Mouse (Mus musculus) stomach, embryonic 16.5 days (tissue): ENCODE measurements at regions not wholly inside any gene's neighbourhood (a gene's known extent, or its start where the extent isn't known, plus 50 kb on each side); places are given as distances from the start of the nearest gene placed in this dataset.
"Not testable (repeated sequence)": the region's sequence is repeated elsewhere in the genome, so short reads cannot be mapped to it uniquely, and the experiment has no call there.

Experiments used
- ATAC-seq: fragments of 200-750 bp; cut with Nextera tagmentation; 2 replicates; pipeline ENCODE4 v1.8.0; 2017; ENCODE audit warnings: moderate number of reproducible peaks, moderate TSS enrichment; ENCODE audit not compliant: insufficient read depth, low FRiP score
- H3K27ac ChIP-seq: fragments of 300-500 bp; sonication (generic); 2 replicates; pipeline ENCODE4 v1.5.1; 2014; ENCODE audit warnings: low read length
- H3K27me3 ChIP-seq: fragments of 300-500 bp; sonication (generic); 2 replicates; pipeline ENCODE4 v1.6.1; 2014; ENCODE audit warnings: low read length, control low read depth, mixed read lengths; ENCODE audit not compliant: control insufficient read depth, insufficient read depth
- H3K36me3 ChIP-seq: fragments of 300-500 bp; sonication (generic); 2 replicates; pipeline ENCODE4 v1.6.1; 2014; ENCODE audit warnings: low read length; ENCODE audit not compliant: control insufficient read depth, insufficient read depth
- H3K4me1 ChIP-seq: fragments of 300-500 bp; sonication (generic); 2 replicates; pipeline ENCODE4 v1.6.1; 2014; ENCODE audit warnings: low read length, control low read depth, mixed read lengths; ENCODE audit not compliant: control insufficient read depth, insufficient read depth
- H3K4me2 ChIP-seq: fragments of 300-500 bp; sonication (generic); 2 replicates; pipeline ENCODE4 v1.6.1; 2014; ENCODE audit warnings: low read depth, low read length, mixed read lengths
- H3K4me3 ChIP-seq: fragments of 300-500 bp; sonication (generic); replicated peaks from 2 replicates; pipeline ENCODE4 v1.5.1; 2014; ENCODE audit warnings: mild to moderate bottlenecking, low read length
- H3K9ac ChIP-seq: fragments of 300-500 bp; sonication (generic); 2 replicates; pipeline ENCODE4 v1.6.1; 2014; ENCODE audit warnings: low read length
- H3K9me3 ChIP-seq: fragments of 300-500 bp; sonication (generic); replicated peaks from 2 replicates; pipeline ENCODE4 v1.6.1; 2016; ENCODE audit warnings: low read length, control low read depth; ENCODE audit not compliant: control insufficient read depth
- WGBS: fragments of 180-500 bp; shearing (Covaris S2); extraction: QIAGEN DNeasy Blood & Tissue Kit; methylation state at CpG from one replicate; pipeline ENCODE4 v1.1.7; 2014; 5-methylcytosine and 5-hydroxymethylcytosine counted together

- H3K9ac ChIP-seq, H3K4me2 ChIP-seq, H3K36me3 ChIP-seq, H3K4me3 ChIP-seq, H3K27ac ChIP-seq, ATAC-seq, H3K4me1 ChIP-seq, H3K9me3 ChIP-seq, H3K27me3 ChIP-seq: not testable (repeated sequence)
- 94% methylated on average over 3 of the region's 3 CpGs for WGBS
Observed at GRCm38 (mm10) chr7:58458146-58458545, 197.8 kb upstream of the Atp10a start.

GRCm38 (mm10) chr7:58460939-58461338, 195.0 kb upstream of the Atp10a start:
- Histone ChIP-seq H3K27ac (no peak overlapping the region), H3K4me1 (no peaks in the 10 kb centered on the region), H3K4me2 (no peak overlapping the region), H3K4me3 (no peak overlapping the region), H3K9me3 (no peaks in the 10 kb centered on the region), H3K36me3 (no peaks in the 10 kb centered on the region), H3K27me3 (no peaks in the 10 kb centered on the region), H3K9ac (no peak overlapping the region)
- ATAC-seq, result no peak
- WGBS, result 85% methylated on average over 2 of the region's 2 CpGs

DNA sequence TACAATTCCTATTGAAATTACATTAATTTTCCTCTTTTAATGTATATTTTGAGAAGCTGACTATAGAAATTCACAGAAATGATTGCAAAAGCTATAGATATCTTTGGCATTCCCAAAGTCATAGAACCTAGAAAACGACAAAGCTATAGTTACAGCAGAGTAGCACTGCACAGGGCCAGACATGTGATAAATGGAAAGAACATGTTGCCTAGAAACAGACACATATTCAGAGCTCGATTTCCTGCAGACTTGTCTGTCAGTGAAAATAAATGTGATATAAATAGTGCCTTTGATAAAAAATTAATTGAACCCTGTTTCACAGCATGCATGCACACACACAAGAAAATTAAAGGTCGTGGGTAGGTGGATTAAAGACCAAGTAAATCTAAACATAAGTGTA, 182.8 kb upstream of the Atp10a start:
- no peak for ATAC-seq
- 38% methylated on average over 3 of the region's 3 CpGs for WGBS
- no peaks in the 10 kb centered on the region for H3K9me3 ChIP-seq
- no peaks in the 10 kb centered on the region for H3K4me1 ChIP-seq
- H3K4me3 ChIP-seq, result no peak overlapping the region
- H3K4me2 ChIP-seq, result no peak overlapping the region
- H3K27me3 ChIP-seq, result no peaks in the 10 kb centered on the region
- H3K9ac ChIP-seq, result no peak overlapping the region
- no peak overlapping the region for H3K27ac ChIP-seq
- H3K36me3 ChIP-seq, result no peaks in the 10 kb centered on the region

GRCm38 (mm10) chr7:58475139-58475538, 180.8 kb upstream of the Atp10a start:
- Histone ChIP-seq H3K4me2 (no peak overlapping the region), H3K9me3 (no peaks in the 10 kb centered on the region), H3K4me1 (no peaks in the 10 kb centered on the region), H3K36me3 (no peaks in the 10 kb centered on the region), H3K4me3 (no peak overlapping the region), H3K9ac (no peak overlapping the region), H3K27ac (no peak overlapping the region), H3K27me3 (no peaks in the 10 kb centered on the region)
- WGBS, result 65% methylated on average over 2 of the region's 2 CpGs
- ATAC-seq, result no peak

DNA sequence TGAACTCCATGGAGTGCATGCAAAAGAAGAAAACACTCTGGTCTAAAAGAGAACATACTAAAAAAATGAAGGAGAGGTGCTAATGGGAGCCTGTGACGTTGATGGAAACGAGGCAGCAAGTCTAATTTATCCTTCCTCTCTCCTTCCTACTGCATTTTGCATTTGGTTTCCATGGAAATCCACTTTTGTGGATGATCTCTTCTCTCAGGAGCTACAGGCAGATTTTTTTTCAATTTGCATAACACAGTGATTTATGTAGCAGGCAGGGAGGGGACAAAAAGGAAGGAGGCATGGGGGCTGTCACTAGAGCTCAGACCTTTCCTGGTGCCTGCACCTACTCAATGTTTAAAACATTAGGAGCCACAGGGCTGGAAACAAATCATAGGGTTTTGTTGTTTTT, 167.7 kb upstream of the Atp10a start:
- Histone ChIP-seq H3K27ac (no peak overlapping the region), H3K9ac (no peak overlapping the region), H3K27me3 (no peaks in the 10 kb centered on the region), H3K4me2 (no peak overlapping the region), H3K4me3 (no peak overlapping the region), H3K36me3 (no peaks in the 10 kb centered on the region), H3K4me1 (no peaks in the 10 kb centered on the region), H3K9me3 (no peaks in the 10 kb centered on the region)
- WGBS, result 79% methylated on average over 2 of the region's 2 CpGs
- no peak for ATAC-seq
